Mouse (Mus musculus): ENCODE results near the gene Smok2a.
"Not testable (repeated sequence)": the region's sequence is repeated elsewhere in the genome, so short reads cannot be mapped to it uniquely, and the experiment has no call there.

Smok2a gene

DNA sequence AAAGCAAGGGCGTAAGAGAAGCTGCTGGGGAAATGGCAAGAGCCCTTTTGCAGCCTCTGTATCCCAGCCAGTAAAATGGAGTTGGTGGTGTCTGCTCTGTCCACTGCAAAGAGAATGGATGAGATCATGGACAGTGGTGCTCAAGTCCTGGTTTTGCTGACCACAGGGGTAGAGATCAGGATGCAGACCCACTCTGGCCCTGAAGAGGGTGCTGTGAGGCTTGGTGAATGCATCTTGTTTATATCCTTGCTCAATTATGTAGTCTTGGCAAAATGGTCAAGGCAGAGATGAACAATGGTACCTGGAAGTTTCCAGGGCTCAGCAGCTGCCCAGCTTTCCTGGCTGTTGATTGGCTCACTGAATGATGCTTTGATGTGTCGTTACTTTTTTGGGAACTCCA, 5.4 kb upstream of the Smok2a start:
- DNase-seq: no peak

DNA sequence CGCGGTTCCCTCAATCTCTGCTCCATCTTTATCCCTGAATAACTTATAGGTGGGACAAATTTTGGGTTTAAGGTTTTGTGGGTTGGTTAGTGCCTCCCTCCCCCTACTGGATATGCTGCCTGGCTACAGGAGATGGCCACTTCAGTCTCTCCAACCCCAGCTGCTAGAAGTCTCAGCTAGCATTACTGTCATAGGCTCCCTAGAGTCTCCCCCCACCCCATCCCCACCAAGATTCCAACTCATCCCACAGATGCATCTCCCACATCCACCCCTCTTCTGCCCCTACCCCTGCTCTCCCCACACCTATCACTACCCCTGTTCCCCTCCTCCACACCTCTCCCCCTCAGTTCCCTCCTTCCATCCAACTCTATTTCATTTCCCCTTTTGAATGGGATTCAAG, 933 bp downstream of the Smok2a start:
- not testable (repeated sequence) for DNase-seq

DNA sequence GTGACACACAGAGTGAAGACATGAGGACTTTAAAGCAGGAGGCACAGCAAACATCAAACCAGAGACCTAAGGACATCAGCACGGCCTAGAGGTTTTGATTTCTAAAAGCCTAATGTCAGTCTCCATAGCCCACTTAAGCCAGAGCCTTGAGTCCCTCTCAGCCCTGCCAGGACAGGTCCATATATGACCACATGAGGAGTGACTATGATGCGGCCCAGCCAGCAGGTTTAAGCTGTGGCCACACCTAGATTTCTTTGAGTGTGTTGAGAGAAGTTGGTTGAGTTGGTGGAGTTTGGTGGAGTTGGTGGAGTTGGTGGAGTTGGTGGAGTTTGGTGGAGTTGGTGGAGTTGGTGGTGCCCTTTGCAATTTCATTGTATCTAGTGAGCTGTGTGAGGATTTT, 9.0 kb downstream of the Smok2a start, which contains the start of gene Smok2b:
Gene Smok2b, plus strand, starts transcription at position 301 of the 400 bp plus-strand sequence.
- DNase-seq: not testable (repeated sequence)

DNA sequence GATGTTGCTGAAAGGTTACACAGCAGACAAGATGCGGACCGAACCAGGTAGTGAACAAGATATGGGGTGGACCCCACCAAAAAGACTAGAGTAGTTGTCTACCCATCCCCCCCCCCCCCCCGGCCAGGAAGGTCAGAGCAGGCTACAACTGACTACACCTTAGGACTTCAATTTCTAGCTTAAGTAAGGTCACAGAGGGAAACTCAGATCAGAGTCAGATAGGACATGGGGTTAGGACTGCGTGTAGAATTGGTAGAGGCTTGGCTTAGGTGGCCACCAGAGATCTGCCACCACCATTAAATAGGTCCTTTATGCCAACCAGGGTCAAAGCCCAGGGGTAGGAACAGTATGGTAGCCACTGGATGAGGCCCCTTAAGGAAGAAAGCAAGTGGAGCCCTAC, 18.5 kb downstream of the Smok2a start:
- DNase-seq: not testable (repeated sequence)

DNA sequence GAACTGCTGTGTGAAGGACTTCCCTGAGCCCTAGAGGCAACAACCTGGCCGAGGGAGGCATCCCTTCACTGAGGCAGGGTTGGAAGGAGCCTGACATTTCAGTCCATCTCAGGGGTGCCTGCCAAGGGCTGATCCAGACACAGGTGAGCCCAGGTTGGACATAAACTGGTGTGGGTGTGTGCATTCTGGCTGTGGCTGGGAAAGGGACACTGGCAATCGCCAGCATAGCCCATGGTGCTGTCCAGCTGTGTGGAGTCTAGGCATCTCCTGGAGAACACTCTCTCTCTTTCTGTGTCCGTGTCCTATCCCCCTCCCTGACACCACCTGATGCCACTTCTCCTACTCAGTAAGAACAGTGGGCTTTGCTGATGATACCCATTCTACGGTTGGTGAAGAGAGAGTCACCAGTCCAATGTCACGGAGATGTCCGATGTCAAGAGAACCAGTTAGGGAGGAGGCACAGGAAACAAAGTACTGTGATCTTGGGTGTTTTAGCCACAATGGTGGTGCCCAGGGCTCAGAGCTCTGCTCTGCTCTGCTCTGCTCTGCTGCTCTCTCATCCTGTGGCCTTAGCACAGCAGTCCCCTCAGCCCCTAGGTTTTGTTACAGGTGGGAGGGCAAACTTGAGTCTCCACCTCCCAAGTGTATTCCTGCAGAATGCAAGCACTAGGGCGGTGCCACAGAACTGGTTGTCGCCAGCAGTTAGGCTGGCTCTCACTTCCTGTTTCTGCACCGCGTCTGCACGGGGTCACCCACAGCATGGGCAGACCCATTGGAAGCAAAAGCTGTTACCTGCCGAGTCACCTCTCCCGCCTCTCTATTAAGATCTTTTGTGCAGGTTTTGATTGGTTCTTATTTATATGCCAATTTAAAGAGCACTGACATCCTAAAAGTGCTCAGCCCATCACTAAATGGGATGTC, 20.1 kb downstream of the Smok2a start:
- not testable (repeated sequence) for DNase-seq

DNA sequence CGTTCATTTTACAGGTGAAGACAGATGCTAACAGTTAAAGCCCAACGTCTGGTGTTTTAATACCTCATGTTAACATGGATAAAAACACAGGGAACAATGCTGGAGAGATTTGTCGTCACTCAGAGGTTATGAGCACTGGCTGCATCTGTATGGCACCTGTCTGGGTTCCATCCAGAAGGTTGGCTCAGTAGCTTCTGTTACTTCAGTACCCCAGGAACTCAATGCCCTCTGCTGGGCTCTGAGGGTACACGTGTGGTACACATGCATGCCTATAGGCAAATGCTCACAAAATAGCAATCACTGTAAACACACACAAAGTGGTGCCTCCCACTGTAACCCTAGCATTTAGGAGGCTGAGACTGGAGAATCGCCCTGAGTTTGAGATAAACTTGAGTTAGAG, 33.8 kb downstream of the Smok2a start:
- not testable (repeated sequence) for DNase-seq

Measured in thymus, postnatal 4 days (tissue).